Mouse (Mus musculus): ENCODE measurements around the gene Sphk2.
"Not testable (repeated sequence)": the region's sequence is repeated elsewhere in the genome, so short reads cannot be mapped to it uniquely, and the experiment has no call there.

Sphk2 gene

GRCm38 (mm10) chr7:45695098-45695497, 22.7 kb downstream of the Sphk2 start:
- no peak for DNase-seq (ENCODE audit: low spot score in 2 of 2)

- no peak for DNase-seq (ENCODE audit: low spot score in 2 of 2)
Observed at GRCm38 (mm10) chr7:45693921-45694591, 23.7 kb downstream of the Sphk2 start, which contains the start of gene Sec1. Sec1 (minus strand) TSS chr7:45694402.

- no peak for DNase-seq (ENCODE audit: low spot score in 2 of 2)
Observed at GRCm38 (mm10) chr7:45692364-45692763, 25.4 kb downstream of the Sphk2 start.

GRCm38 (mm10) chr7:45689800-45690199, 28.0 kb downstream of the Sphk2 start:
- DNase-seq (ENCODE audit: low spot score in 2 of 2): no peak

GRCm38 (mm10) chr7:45689099-45689498, 28.7 kb downstream of the Sphk2 start:
- DNase-seq (ENCODE audit: low spot score in 2 of 2): no peak

GRCm38 (mm10) chr7:45686841-45687240, 31.0 kb downstream of the Sphk2 start:
- DNase-seq (ENCODE audit: low spot score in 2 of 2): no peak

- DNase-seq (ENCODE audit: low spot score in 2 of 2): no peak
Observed at GRCm38 (mm10) chr7:45685811-45686210, 32.0 kb downstream of the Sphk2 start.

GRCm38 (mm10) chr7:45683396-45684050, 34.3 kb downstream of the Sphk2 start, which contains the start of gene Ntn5:
Ntn5 (plus strand) TSS chr7:45684022.
- DNase-seq (ENCODE audit: low spot score in 2 of 2): no peak

- peak; percentile 53 to 77 for DNase-seq (ENCODE audit: low spot score in 2 of 2)
Observed at GRCm38 (mm10) chr7:45682144-45683126, 35.4 kb downstream of the Sphk2 start.

GRCm38 (mm10) chr7:45681046-45681736, 36.6 kb downstream of the Sphk2 start:
- peak in 1 of 2 experiments; percentile 66 for DNase-seq (ENCODE audit: low spot score in 2 of 2)

GRCm38 (mm10) chr7:45679966-45680621, 37.7 kb downstream of the Sphk2 start:
- no peak for DNase-seq (ENCODE audit: low spot score in 2 of 2)

- DNase-seq (ENCODE audit: low spot score in 2 of 2): no peak
Observed at GRCm38 (mm10) chr7:45678513-45678912, 39.3 kb downstream of the Sphk2 start.

- DNase-seq (ENCODE audit: low spot score in 2 of 2): no peak
Observed at GRCm38 (mm10) chr7:45677627-45678295, 40.0 kb downstream of the Sphk2 start.

GRCm38 (mm10) chr7:45668921-45669320, 48.9 kb downstream of the Sphk2 start:
- DNase-seq (ENCODE audit: low spot score in 2 of 2): no peak

- no peak for DNase-seq (ENCODE audit: low spot score in 2 of 2)
Observed at GRCm38 (mm10) chr7:45667761-45668160, 50.0 kb downstream of the Sphk2 start.

- no peak for DNase-seq (ENCODE audit: low spot score in 2 of 2)
Observed at GRCm38 (mm10) chr7:45666161-45666560, 51.6 kb downstream of the Sphk2 start, which contains the start of gene Fut2. Fut2 (minus strand) TSS chr7:45666394.

GRCm38 (mm10) chr7:45665303-45666138, 52.3 kb downstream of the Sphk2 start:
- DNase-seq (ENCODE audit: low spot score in 2 of 2): no peak

- not testable (repeated sequence) for DNase-seq (ENCODE audit: low spot score in 2 of 2)
Observed at GRCm38 (mm10) chr7:45661702-45662101, 56.1 kb downstream of the Sphk2 start.

GRCm38 (mm10) chr7:45660746-45661478, 56.9 kb downstream of the Sphk2 start:
- no peak for DNase-seq (ENCODE audit: low spot score in 2 of 2)
